Mouse (Mus musculus) bone marrow, adult 2 months (tissue): ENCODE data around the gene Dapk3.

ENCODE experiments used
- CTCF ChIP-seq: fragments of 200-500 bp; IDR thresholded peaks from 2 replicates; pipeline ENCODE4 v1.5.1; 2011; ENCODE audit warnings: low read length, control low read depth; ENCODE audit not compliant: control insufficient read depth, insufficient read depth
- POLR2A ChIP-seq: fragments of 200-500 bp; IDR thresholded peaks from 2 replicates; pipeline ENCODE4 v1.6.1; 2011; ENCODE audit warnings: low read depth, mild to moderate bottlenecking, control low read depth, low read length, borderline replicate concordance; ENCODE audit not compliant: control insufficient read depth

- TF ChIP-seq CTCF (no peak), POLR2A (no peak)
Observed at GRCm38 (mm10) chr10:81236471-81237268, 53.9 kb downstream of the Dapk3 start.
